Mouse (Mus musculus) heart, adult 2 months (tissue): ENCODE measurements around the gene Mybl2. TPM values are rescaled to one million over a fixed set of nuclear protein-coding genes. Genes with fewer than 3 reads are reported as not detected.
A peak's percentile ranks its signal among the peaks of the same experiment; 100 is the strongest.

ENCODE experiments used
- DNase-seq, 2 experiments: peaks; one replicate each; pipeline ENCODE4 v3.0.0; 2021
- H3K27ac ChIP-seq: fragments of 200-600 bp; 2 replicates; pipeline ENCODE4 v1.8.1; 2022
- H3K27me3 ChIP-seq: fragments of 200-500 bp; 2 replicates; pipeline ENCODE4 v1.6.1; 2012; ENCODE audit warnings: mild to moderate bottlenecking, low read length, inconsistent platforms, mixed read lengths; ENCODE audit not compliant: control insufficient read depth, insufficient read depth
- H3K36me3 ChIP-seq: fragments of 200-500 bp; 2 replicates; pipeline ENCODE4 v1.6.1; 2012; ENCODE audit warnings: low read length, inconsistent platforms; ENCODE audit not compliant: control insufficient read depth, insufficient read depth
- H3K4me1 ChIP-seq: fragments of 200-500 bp; 2 replicates; pipeline ENCODE4 v1.6.1; 2011; ENCODE audit warnings: low read length; ENCODE audit not compliant: control insufficient read depth, insufficient read depth
- H3K4me3 ChIP-seq: fragments of 200-600 bp; 2 replicates; pipeline ENCODE4 v1.8.1; 2022
- H3K79me2 ChIP-seq: fragments of 200-500 bp; replicated peaks from 2 replicates; pipeline ENCODE4 v1.6.1; 2012; ENCODE audit warnings: mild to moderate bottlenecking, inconsistent platforms, low read length, moderate library complexity, mixed read lengths; ENCODE audit not compliant: control insufficient read depth, insufficient read depth
- H3K9ac ChIP-seq: fragments of 200-500 bp; 2 replicates; pipeline ENCODE4 v1.6.1; 2012; ENCODE audit warnings: low read depth, mild to moderate bottlenecking, control low read depth, inconsistent platforms, low read length, mixed read lengths
- CTCF ChIP-seq: fragments of 200-600 bp; IDR thresholded peaks from 2 replicates; pipeline ENCODE4 v1.8.1; 2022; ENCODE audit warnings: antibody characterized with exemption, mild to moderate bottlenecking, moderate library complexity
- EP300 ChIP-seq: fragments of 200-500 bp; IDR thresholded peaks from 2 replicates; pipeline ENCODE4 v1.6.1; 2011; ENCODE audit warnings: low read depth, low read length, control low read depth; ENCODE audit not compliant: insufficient read depth
- POLR2A ChIP-seq: fragments of 200-500 bp; IDR thresholded peaks from 2 replicates; pipeline ENCODE4 v1.6.1; 2011; ENCODE audit warnings: mild to moderate bottlenecking, low read depth, low read length, control low read depth; ENCODE audit not compliant: insufficient read depth
- WGBS: fragments of 180-500 bp; shearing (Covaris S2); methylation state at CpG from one replicate; pipeline ENCODE4 v1.1.7; 2018; 5-methylcytosine and 5-hydroxymethylcytosine counted together
- intact Hi-C: fragments of 180-260 bp; cut with DNase I; formaldehyde crosslinking; loops from one replicate; pipeline ENCODE4 v1.15.1; 2025
- polyA plus RNA-seq: library from polyadenylated mRNA; depleted of rRNA; stranded (reverse); fragments of >200 nt; gene quantifications from 2 replicates; pipeline ENCODE4 v1.2.3, GENCODE M21; 2012
- total RNA-seq, 2 experiments: library from RNA; stranded (reverse); gene quantifications; 2 replicates each; pipeline ENCODE4 v1.2.3; 2021

Gene Mybl2
- total and polyA plus RNA-seq, 3 experiments, result 0.16 to 0.41 (median 0.18) TPM

DNA sequence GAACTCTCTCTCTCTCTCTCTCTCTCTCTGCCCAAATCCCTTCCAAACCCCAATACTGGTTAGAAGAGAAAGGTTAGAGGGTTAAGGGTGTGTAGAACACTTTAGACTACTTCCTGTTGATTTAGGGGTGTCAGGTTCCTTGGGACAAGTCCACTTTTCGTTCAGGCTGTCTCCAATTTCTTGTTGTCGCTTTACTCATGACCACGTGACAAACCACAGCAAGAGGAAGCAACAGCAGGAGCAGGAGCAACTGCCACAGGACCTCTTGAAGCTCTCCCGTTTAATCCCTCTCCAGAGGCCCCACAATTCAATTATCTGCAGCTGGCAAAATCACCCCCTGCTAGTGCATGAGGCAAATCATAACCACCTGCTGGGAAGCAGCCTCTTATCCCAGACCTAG is 21.9 kb upstream of the Mybl2 start:
- no peak for DNase-seq
- intact Hi-C loops, result no loop called here
- Histone ChIP-seq H3K79me2 (no peaks in the 10 kb centered on the region; the same call in 1 of the 2 replicates), H3K36me3 (no peaks in the 10 kb centered on the region; the same call in 1 of the 2 replicates), H3K4me1 (0 out of 2 replicates have a peak, but pooled peaks cover 1% of the 10 kb centered on the region), H3K9ac (no peak overlapping the region), H3K27me3 (no peaks in the 10 kb centered on the region), H3K4me3 (no peak overlapping the region), H3K27ac (no peak overlapping the region)
- no peak for TF ChIP-seq EP300
- TF ChIP-seq POLR2A, result no peak
- TF ChIP-seq CTCF, result no peak
- WGBS, result 51% methylated on average over 4 of the region's 4 CpGs

DNA sequence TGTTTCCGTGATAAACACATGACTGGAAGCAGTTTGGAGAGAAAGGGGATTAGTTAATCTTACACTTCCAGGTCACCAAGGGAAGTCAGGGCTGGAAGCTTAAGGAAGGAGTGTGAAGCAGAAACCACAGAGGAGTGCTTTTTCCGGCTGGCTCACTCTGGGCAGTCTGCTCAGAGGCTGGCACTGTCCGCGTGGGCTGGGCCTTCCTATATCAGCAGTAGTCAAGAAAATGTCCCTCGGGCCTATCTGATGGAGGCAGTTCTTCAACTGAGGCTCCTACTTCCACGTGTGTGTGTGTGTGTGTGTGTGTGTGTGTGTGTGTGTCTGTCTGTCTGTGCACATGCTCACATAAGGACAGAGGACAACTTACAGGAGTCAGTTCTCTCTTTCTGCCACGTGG is 14.5 kb upstream of the Mybl2 start:
- no peaks in the 10 kb centered on the region for H3K27me3 ChIP-seq
- TF ChIP-seq POLR2A (no peak), EP300 (no peak), CTCF (no peak)
- no peak overlapping the region for H3K27ac ChIP-seq
- H3K79me2 ChIP-seq, result no peaks in the 10 kb centered on the region
- intact Hi-C loops, result no loop called here
- 80% methylated on average over 7 of the region's 7 CpGs for WGBS
- H3K36me3 ChIP-seq, result no peaks in the 10 kb centered on the region
- H3K9ac ChIP-seq, result no peak overlapping the region
- no peak for DNase-seq
- H3K4me1 ChIP-seq, result 0 out of 2 replicates have a peak, but pooled peaks cover 1% of the 10 kb centered on the region
- no peak overlapping the region for H3K4me3 ChIP-seq

DNA sequence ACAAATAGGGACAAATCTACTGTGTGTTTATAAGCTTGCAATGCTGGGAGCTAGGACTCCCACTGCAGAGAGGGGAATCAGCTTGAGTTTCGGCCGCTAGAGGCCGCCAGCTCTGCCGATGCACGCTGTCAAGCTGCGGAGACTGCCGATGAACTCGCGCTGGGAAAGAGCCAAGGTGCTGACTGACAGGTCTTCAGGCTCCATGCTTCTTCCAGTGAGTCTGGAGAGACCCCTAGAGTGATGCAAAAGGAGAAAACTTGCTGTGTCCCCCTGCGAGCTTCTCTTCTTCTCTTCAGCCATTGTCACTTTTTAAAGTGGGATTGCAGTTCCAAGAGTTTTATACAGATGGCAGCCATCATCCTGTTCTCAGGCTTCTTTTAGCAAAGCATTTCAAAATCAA is 6.4 kb upstream of the Mybl2 start:
- no peaks in the 10 kb centered on the region for H3K36me3 ChIP-seq
- intact Hi-C loops, result loop anchor here (2.0 to 5.0 kb wide), 2 partner anchors 284 to 353 kb away; no protein-coding TSS in a partner anchor
- TF ChIP-seq CTCF (peak; percentile 94), EP300 (0 out of 2 replicates have a peak, but pooled peaks have one; percentile 18), POLR2A (no peak)
- no peaks in the 10 kb centered on the region for H3K27me3 ChIP-seq
- H3K79me2 ChIP-seq, result no peaks in the 10 kb centered on the region
- WGBS, result 2% methylated on average over 10 of the region's 10 CpGs
- no peaks in the 10 kb centered on the region for H3K4me1 ChIP-seq
- no peak overlapping the region for H3K4me3 ChIP-seq
- H3K9ac ChIP-seq, result no peak overlapping the region
- peak; percentile 67 to 76 for DNase-seq
- H3K27ac ChIP-seq, result no peak overlapping the region

DNA sequence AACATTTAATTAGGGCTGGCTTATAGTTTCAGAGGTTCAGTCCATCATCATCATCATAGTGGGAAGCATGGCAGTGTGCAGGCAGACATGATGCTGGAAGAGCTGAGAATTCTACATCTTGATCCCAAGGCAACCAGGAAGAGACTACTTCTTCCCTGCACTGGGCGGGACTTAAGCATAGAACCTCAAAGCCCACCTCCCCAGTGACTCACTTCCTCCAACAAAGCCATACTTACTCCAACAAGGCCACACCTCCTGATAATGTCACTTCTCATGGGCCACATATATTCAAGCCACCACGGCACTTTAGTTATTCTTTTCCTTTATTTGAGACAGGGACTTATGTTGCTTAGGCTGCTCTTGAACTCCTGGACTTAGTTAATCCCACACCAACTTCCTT is 5.4 kb upstream of the Mybl2 start:
- H3K36me3 ChIP-seq, result no peaks in the 10 kb centered on the region
- 77% methylated on average over 2 of the region's 2 CpGs for WGBS
- intact Hi-C loops, result loop anchor here (2.0 to 5.0 kb wide), 2 partner anchors 283 to 352 kb away; no protein-coding TSS in a partner anchor

DNA sequence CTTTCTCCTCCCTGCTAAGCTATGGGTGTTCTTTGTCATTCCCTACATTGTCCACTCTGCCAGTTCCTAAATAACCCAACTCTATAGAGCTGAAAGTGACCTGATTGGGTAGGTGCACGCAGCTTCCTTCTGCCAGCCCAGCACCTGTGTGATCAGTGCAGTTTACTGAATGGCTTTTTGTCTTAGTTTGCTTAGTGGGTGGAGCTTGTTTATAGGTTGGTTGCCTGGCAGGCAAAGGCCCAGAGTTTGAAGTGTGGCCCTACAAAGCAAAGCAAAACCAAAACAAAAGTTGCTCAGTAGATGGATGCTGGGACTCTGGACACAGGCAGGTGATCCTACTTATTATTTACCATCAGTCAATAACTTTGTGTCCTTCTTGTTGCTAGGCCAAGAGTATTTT is 2.8 kb upstream of the Mybl2 start:
- 81% methylated on average over 1 of the region's 1 CpGs for WGBS
- no peak overlapping the region for H3K4me3 ChIP-seq
- H3K9ac ChIP-seq, result no peak overlapping the region
- H3K36me3 ChIP-seq, result no peaks in the 10 kb centered on the region
- no peak for TF ChIP-seq CTCF
- no peak for TF ChIP-seq EP300
- TF ChIP-seq POLR2A, result no peak
- no peak for DNase-seq
- intact Hi-C loops, result no loop called here
- H3K79me2 ChIP-seq, result no peaks in the 10 kb centered on the region
- H3K27ac ChIP-seq, result no peak overlapping the region
- H3K27me3 ChIP-seq, result no peaks in the 10 kb centered on the region
- no peaks in the 10 kb centered on the region for H3K4me1 ChIP-seq

More for the DNA sequence above, 5.4 kb upstream of the Mybl2 start:
- H3K79me2 ChIP-seq, result no peaks in the 10 kb centered on the region
- H3K27ac ChIP-seq, result no peak overlapping the region
- H3K27me3 ChIP-seq, result no peaks in the 10 kb centered on the region
- TF ChIP-seq EP300 (no peak), POLR2A (no peak), CTCF (no peak)
- no peak for DNase-seq
- no peaks in the 10 kb centered on the region for H3K4me1 ChIP-seq
- no peak overlapping the region for H3K4me3 ChIP-seq
- no peak overlapping the region for H3K9ac ChIP-seq

DNA sequence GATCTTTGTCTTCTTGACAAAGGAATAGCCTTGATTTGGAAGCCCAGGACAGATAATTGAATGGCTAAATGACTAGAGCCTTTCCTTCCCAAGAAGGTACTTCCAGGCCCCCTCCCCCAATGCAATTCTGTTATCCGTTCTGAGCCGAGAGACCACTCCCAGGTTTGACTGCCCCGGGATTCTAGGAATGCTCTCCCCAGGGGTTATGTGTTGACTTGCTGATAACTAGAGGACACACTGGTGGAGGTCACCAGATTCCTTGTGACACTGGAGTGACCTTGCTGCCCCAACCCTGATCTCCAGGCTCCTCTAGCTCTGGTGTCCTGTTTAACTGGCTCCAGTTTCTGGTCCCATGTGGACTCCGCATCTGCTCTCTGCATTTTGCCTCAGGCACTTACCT is 2.4 kb upstream of the Mybl2 start:
- Histone ChIP-seq H3K27ac (no peak overlapping the region), H3K9ac (no peak overlapping the region), H3K79me2 (no peaks in the 10 kb centered on the region), H3K36me3 (no peaks in the 10 kb centered on the region), H3K4me1 (no peaks in the 10 kb centered on the region), H3K4me3 (no peak overlapping the region), H3K27me3 (no peaks in the 10 kb centered on the region)
- no peak for DNase-seq
- TF ChIP-seq CTCF, result no peak
- WGBS, result 62% methylated on average over 4 of the region's 4 CpGs
- intact Hi-C loops, result no loop called here
